Mouse (Mus musculus): Measurements from ENCODE around the gene Ubald1.
A peak's percentile ranks its signal among the peaks of the same experiment; 100 is the strongest.

Ubald1 gene

DNA sequence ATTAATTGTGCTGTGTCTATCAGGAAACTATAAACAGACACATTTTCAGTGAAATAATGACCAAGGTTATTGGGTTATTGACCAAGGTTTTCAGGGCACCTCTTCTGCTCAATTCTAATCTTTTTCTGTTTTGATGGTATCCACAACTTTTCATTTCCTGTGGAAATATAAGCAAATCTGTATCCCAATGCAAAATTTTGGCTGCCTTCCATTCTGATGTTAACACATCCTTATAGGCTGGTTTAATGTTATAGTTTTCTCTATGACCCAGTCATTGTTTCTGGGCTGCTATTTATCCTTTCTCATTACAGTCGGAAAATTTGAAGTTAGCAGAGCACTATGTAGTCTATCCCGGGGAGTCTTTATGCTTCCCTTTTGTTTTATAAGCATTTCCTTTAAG is 19.6 kb upstream of the Ubald1 start:
- no peak for DNase-seq (ENCODE audit: low spot score)

DNA sequence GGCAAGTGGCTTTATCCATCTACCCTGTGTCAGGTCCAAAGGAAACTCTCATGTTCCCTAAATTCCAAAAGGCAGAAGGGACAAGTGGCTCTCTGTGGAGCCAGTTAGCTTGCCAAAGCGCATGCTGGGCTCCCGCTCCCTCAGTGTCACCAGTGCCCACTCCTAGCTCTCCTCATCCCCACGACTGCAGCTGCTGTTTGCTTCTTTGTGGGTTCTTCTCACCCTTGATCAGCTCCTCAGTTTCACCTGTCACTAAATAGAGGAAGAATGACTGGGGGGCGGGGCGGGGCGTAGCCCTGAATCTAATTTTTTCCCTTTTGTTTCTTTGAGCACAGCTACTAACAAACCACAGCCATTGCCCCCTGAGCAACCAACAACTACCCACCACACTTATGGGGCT is 18.8 kb upstream of the Ubald1 start:
- DNase-seq (ENCODE audit: low spot score): no peak

DNA sequence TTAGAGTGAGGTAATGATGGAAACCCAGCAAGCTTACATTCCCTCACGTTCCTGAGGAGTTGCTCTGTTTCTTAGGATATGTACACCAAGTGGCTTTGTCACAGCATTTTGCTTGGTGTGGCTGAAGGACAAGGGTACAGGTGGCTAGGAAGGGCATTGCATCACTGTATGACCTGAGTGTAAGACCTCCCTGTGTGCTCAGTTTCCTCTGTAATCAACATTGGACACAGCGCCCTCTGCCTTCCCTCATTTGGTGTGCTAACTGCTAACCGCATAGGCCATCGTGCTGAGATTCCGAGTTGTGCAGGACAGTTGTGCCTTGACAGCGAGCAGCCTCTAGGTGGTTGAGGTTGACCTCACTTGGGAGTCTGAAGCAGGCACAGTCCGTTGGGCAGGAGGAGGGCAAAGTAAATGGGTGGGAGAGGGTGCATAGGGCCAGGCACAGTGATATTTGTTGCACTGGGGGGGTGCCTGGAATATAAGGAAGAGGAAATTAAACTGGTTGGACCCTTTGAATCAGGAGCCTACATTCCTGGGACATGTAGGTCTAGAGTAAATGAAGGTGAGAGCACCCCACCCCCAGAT is 17.1 kb upstream of the Ubald1 start:
- DNase-seq (ENCODE audit: low spot score): no peak

DNA sequence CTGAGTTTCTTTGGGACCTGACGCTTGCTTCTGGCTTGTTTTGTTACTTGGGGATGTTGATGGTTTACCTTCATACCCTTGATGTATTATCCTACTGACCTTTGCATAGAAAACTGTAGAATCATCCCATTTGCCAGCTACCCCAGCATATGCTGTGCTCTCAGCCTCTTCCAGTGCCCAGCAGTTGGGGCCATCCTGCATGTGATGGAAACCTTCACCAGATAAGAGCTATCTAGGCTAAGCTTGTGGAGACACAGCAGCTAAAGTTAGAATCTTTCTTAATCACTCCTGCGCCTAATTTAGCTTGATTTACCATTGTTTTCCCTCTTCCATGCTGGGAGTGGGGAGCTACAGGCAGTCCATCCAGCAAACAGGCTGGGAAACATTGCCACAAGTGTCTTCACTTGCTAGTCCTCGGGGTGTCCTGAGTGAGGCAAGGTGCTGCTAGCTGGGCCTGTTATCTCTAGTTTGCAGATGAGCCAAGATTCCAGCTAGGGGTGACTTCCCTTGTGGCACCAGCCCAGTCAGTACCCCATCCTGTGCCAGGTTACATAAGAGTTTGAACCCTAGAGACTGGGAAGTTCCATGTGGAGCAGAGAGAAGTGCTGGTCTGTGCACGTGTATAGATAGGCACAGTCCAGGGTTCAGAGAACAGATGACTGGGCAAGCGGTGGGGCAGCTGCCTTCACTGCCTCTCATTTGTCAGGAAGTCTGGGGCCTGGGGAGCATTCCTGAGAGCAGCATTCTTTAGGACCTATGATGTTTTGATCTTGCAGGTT is 16.3 kb upstream of the Ubald1 start:
- DNase-seq (ENCODE audit: low spot score): no peak

DNA sequence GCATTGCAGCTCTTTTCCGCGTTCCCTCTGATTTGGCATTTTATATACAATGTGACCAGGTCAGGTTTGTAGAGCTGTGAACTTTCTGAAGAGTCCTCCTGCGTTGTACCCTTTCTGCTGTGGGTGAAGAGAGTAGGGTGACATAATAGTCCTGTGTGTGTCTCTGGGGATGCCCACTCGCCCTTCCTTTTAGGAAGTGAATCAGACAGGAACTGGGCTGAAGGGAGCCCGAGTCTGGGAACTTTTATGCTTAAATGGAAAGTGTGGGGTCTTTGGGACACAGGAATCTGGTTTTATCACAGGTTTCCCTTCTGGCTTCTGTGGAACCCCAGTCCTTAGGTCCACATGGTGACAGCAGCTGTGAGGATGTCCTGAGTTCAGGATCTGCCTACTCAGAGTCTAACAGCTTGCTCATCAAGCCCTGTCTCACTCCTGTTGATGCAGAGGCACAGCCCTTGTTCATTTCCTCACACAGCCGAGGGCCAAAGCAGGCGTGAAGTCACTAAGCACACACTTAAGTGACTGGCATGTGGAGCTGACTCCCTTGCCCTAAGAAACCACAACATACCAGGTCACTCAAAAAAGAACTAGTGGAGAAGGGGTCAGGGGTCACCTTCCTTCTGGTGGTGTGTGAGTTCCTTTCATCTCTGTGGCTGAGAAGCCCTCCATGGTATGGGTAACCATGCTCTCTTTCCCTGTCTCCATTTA is 14.2 kb upstream of the Ubald1 start:
- DNase-seq (ENCODE audit: low spot score): no peak

DNA sequence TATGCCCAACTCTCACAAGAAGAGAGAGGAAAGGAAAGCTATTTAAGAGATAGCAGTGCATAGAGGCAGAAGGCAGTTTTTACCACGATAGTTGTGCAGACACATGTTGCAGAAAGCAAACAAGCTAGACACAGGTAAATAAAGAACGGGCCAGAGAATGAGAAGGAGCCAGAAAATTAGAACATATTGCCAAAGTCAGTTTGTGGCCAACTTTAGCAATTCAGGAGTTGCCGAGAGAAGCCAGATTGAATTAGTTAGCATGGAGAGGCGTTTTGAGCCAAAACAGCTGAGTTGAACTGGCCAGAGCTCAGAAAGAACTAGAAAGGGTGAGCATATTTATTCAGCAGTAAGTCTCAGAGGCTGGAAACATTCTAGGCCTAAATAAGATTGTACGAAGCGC is 12.1 kb upstream of the Ubald1 start:
- DNase-seq (ENCODE audit: low spot score): no peak

DNA sequence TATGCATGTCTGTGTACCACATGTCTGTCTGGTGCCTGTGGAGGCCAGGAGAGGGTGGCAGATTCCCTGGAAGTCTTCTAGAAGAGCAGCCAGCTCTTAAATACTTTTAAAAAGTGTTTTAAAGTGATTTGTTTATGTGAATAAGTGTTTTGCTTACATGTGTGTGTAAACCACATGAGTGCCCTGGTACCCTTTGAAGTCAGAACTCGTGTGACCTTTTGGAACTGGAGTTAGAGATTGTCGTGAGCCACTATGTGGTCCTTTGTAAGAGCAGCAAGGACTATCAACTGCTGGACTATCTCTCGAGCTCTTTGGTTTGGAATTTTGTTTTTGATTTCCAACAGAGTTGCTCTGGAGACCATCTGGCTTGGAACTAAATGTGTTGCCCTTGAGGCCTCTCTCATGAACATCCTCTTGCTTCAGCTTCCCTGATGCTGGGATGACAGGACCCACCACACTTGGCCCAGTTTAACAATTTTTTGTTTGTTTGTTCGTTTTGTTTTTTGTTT is 10.1 kb upstream of the Ubald1 start:
- no peak for DNase-seq (ENCODE audit: low spot score)

DNA sequence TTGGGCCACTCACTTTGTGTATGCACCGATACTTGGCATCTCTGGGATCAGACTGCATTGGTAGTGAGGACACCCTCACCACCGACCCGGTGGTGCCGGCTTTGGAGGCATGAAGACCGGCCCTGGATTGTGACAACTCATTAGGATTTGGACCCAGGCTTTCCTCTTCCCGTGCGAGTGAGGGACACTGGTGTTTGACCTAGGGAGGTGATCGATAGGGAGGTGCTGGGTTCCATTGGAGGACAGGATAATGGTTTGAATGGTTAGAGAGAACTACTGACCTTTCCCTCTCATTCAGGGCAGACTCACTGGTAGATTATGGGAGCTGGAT is 6.5 kb upstream of the Ubald1 start:
- DNase-seq (ENCODE audit: low spot score): no peak

DNA sequence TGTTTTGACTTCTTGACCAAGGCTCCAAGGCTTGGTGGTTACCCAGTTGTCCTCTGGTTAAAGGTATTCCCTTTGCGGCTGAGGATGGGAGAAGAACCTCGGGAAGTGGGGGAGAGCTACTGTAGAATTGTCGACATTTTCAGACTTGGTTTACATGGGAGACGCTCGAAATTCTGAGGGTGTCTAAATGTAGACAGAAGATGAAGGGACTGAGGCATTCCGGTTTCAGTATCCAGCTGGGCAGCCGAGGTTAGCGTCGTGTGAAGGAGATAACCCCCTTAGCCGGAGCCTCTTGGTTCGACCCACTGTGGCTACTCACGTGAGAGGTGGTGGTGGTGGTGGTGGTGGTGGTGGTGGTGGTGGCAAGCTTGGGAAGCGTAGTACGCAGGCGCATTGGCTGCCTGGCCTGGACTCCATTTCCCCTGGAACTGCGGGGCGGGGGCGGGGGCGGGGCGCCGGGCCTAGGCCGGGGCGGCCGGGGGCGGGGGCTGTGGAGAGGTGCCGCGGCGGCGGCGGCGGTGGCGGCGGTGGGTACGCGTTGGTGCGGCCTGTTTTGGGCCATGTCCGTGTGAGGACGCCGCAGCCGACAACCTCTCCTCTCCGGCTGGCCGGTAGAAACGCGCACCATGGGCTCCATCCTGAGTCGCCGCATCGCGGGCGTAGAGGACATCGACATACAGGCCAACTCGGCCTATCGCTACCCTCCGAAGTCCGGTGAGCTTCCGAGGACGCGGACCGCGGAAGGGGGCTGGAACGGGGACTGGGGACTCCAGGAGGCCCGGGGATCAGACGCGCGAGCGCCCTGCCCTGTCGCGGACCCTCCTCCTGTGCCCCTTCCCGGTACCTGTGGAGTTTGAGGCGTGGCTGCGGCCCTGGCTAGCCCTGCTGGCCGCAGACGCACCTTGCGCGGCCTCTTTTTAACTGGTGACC is 5.9 kb upstream of the Ubald1 start, which contains the start of gene Mgrn1:
Mgrn1 (plus strand) TSS at position 490 of the 930 bp plus-strand sequence.
- DNase-seq (ENCODE audit: low spot score): peak; percentile 88

DNA sequence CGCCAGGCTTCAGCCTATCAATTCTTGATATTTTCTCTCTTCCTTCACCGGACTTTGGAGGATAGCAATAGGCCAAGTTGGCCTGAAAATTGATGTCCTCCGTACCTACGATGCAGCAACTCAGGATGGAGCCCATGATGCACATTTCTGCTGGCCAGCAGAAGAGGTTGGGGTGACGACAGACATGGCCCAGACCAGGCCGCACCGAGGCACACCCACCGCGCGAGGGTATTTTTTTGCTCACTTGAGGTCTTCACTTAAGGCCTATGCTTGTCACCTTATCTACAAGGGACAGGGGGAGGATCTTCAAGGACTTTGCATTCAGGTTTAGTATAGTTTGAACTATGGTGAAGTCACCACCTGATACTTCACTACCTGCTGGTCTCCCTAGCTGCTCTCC is 4.8 kb upstream of the Ubald1 start:
- DNase-seq (ENCODE audit: low spot score): no peak

DNA sequence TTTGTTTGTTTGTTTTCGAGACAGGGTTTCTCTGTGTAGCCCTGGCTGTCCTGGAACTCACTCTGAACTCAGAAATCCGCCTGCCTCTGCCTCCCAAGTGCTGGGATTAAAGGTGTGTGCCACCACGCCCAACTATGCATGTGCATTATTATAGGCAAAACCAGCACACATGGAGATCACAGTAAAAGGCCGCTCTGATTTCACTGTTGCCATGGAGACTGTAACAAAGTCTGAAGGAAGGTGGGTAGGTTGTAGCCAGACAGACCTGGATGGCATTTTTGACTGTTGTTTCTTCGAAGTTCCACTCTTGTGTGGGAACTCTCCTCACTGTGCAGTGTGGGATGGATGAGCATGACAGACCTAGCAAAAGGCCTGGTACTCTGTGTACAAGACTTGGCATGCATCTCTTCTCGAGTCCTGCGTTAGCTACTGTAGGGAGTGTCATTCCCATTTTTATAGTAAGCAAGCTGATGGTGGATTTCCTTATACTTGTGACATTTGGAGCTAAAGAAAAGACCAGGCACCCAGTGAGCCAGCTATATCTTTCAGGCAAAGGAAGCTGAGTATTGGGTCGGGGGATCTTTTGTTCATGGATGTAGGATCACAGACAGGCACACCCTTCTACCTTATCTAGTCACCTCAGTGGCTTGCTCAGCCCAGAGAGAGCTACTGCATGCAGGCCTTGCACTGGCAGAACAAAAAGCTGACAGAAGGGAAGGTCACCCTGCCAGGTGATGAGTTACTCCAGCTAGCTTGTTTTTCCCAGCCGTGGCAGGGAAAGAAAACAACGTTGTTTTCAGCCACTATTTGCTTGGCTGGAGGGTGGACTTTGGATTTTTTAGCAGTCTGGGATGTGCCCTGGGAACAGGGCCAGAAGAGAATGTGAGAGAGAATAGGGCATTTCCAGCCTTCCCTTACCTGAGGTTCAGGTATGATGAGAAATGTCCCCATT is 1.6 kb upstream of the Ubald1 start:
- DNase-seq (ENCODE audit: low spot score): no peak

DNA sequence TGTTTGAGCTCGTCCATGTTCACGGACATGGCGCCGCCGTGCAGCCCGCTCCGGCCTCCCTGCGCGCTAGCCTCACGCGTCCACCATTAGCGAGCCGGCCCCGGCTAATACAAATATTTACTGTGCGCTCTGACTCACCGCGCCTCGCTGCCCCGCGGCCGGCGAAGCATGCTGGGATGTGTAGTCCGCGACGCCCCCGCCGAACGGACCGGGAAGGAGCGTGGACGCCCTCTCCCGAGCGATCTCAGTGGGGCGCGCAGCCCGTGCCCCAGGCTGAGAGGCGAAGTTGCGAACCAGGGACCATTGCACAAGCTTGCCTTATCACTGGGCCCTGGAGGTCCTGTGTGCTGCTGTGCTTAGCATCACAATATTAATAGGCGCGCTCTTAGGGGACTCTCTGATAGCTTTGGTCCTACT is 399 bp downstream of the Ubald1 start:
- peak; percentile 86 for DNase-seq (ENCODE audit: low spot score)

DNA sequence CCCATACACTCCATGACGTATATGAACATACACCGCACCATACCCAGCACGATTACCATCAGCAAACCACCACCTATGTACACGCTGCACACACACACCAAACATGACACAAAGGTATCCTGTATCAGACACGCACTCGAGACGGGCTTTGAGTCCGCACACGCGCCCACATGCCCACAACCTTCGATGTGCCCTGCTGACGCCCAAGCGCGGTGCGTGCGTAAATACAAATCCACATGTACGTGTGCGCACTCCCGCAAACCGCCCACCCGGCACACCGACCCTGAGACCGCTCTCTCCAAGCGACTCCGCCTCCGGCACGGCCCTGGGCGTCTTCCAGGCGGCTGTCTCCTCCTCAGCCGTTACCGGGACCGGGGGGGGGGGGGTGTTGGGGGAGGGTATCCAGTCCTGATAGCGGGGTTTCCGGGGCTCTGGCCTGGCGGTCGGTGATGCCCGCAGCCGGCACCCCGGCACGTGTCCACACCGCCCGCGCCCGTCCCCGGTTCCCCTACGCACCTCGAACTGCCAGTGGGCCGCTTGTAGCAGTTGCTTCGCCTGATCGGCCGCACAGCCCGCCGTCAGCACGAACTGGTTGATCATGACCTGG is 911 bp downstream of the Ubald1 start:
- DNase-seq (ENCODE audit: low spot score): peak; percentile 44

DNA sequence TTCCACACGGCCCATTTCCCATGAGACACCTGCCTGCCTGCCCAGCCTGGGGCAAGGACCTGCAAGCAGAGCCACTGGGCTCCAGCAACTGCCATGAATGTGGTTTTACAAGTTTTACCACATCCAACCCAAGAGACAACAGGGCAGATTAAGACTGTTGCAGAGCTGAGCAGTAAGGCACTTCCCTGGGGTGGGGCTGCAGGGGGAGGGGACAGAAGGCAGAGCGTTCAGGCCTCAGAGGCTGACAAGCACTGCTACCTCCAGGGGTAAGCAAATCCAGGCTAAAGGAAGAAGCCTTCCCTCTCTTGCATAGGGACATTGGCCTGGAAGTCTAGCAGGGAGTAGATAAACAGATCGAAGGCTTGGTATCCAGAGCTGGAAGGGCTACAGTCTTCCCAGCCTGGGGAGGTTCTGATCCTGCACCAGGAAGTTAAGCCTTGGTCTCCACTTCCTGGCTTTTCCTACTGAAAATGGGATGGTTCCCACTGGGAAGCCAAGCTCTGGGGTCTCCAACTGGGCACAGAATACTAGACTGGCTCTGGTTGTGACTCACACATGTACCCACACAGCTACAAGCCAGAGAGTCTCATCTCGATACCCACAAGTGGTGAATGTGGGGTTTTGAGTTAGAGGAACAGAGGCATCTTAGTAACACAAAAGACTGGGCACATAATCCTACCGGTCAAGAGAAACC is 1.8 kb downstream of the Ubald1 start:
- no peak for DNase-seq (ENCODE audit: low spot score)

DNA sequence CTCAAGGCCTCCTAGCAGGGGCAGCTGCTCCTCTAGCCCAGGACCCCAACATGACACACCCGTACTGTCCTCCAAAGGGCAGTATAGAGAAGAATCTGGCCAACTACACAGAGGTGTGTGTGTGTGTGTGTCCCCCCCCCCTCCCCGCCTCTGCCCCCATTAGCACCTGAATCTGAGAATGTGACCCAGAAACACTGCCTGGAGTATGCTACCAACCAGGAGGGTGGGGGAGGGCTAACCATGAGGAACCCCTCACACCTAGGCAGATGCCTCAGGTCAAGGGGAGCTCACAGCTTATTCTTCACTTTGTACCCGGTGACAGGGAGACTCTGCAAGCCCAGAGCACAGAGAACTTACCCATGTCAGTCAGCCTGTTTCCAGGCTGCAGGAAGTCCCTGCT is 2.4 kb downstream of the Ubald1 start:
- no peak for DNase-seq (ENCODE audit: low spot score)

DNA sequence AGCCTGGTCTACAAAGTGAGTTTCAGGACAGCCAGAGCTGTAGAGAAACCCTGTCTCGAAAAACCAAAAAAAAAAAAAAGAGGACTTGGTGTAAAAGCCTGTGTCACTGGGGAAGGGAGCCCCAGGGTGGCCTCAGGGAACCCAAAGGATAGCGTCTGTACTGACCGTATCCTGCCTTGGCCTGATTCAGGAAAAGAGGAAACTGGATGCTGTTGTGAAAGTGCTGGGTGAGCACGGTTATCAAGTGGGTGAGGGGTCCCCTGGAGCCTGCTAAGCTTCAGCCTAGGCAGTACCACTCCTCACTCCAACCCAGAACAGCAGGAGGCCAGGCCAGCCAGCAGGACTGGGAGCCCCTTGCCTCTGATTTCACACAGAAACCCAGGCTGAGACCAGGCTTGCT is 2.9 kb downstream of the Ubald1 start:
- DNase-seq (ENCODE audit: low spot score): no peak

DNA sequence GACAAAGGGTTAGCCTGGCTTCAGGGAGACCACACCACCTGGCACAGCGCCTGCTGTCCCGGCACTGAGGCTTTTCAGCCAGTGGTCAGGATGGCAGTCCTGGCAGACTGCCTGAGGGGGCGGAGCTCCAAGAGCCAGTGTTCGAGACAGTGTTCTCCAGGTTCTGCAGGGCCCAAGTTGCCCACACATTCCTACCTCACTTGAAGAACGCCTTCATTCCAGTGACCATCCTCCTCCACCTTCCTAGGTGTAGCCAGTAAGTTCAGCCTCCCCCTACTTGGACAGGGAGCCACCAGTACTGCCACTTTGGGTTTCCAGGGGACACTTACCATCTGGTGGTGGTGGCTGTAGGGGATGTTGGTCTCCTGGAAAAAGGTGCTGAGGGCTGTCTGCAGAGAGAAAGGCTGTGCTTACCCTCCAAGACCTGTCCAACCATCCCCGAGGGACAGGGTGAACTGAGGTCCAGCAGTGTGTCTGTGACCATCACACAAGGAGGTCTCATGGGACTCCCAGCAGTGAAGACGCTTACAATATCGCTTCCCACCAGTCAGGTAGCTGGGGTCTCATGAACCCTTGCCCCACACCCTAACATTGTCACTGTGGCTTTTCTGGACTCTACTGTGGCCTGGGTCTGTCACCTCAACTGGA is 4.0 kb downstream of the Ubald1 start:
- DNase-seq (ENCODE audit: low spot score): peak; percentile 49

DNA sequence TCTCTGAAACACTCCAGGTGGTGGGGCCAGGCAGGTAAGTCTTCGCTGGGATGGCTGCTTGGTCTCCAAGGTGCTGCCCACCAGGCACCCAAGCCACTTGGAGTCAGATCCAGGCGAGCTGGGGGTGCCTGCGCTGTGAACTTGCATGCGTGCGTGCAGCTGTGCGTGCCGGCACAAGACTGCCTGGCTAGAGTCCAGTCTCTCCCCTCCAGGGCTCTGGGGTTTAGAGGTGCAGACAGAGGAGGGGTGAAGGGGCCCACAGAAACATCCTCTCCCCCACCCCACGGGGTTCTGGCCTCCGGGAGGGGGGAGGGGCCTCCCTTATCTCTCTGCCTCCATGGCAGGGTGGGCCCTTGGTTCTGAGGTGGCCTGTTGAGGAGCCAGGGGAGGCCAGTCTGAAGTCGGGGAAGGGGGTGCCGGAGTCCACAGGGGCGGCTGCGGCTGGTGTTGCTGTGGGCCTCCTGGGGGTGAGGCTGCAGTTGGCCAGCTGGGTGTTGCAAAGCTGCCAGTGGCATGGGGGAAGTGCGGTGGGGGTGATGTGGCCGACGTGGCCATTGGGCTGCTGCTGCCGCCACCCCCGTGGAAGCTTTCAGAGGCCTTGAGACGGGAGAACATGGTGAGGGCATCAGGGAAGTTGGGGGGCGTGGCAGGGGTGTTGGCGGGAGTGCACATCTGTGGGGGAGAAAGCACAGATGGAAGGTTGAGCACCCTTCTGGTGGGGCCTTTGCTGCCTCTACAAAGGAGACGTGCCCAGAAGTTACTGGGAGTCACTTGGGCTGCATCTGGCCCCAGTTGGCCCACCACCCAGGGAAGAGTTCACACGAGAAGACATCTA is 4.7 kb downstream of the Ubald1 start:
- no peak for DNase-seq (ENCODE audit: low spot score)

Data from testis, postnatal 14 days (tissue).